Mouse (Mus musculus): ENCODE data around the gene Cadm1. TPM values are rescaled to one million over a fixed set of nuclear protein-coding genes. Genes with fewer than 3 reads are reported as not detected.

The Cadm1 gene
- polyA plus RNA-seq, 1 experiment from 2014 or later, result 20.9 TPM

DNA sequence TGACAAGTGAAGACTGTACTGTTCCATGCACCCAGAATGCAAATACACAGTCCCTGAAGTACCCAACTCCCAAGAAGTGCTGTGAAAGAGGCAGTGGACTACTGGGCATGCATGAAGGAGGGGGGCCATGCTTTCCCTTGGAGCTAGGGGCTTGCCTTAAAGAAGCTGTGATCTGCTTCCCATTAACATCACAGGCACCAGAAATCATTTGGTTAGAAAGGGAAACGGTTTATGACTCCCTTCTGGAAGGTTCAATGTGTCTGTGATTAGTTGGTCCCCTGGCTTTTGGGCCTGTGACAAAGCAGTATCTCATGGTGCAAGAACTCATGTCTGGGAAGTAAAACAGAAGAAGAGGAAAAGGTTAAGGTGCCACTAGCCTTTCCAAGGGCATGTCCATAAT lies 336.0 kb downstream of the Cadm1 start:
- no peaks in the 10 kb centered on the region for H3K4me1 ChIP-seq (replicated peaks; ENCODE audit: control insufficient read depth, insufficient read depth, low read length)
- H3K4me3 ChIP-seq (ENCODE audit: low read depth, low read length), result no peak overlapping the region
- no peaks in the 10 kb centered on the region for H3K9me3 ChIP-seq (ENCODE audit: control insufficient read depth)
- H3K4me2 ChIP-seq (replicated peaks; ENCODE audit: low read depth), result no peak overlapping the region
- no peaks in the 10 kb centered on the region for H3K36me3 ChIP-seq (ENCODE audit: control insufficient read depth, insufficient read depth)
- no peak for TF ChIP-seq CTCF (IDR thresholded peaks at IDR 0.05; ENCODE audit: low read depth)
- no peak for ATAC-seq
- no peak overlapping the region for H3K9ac ChIP-seq (ENCODE audit: low read depth, low read length)
- no peaks in the 10 kb centered on the region for H3K27me3 ChIP-seq (replicated peaks; ENCODE audit: control insufficient read depth, insufficient read depth, low read length)
- no peak overlapping the region for H3K27ac ChIP-seq (ENCODE audit: low read depth, low read length)
- 41% methylated on average over 1 of the region's 1 CpGs for WGBS

DNA sequence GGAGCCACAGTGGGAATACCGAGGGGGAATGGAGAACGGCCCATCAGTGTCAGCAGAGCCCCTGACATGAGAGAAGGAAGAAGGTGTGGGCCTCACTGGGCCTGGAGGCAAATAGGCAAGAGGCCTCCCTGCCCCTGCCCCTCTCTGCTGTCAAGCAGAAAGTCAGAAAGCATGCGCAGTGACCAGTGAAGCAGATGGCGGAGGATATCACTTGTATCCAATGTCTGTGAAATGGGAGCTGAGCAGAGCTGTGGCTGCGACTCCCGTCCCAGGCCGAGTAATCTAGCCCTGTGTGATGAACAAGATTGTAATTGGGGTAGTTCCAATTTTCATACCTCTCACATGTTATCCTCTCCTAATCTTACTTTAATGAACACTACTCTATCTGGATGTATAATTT lies 337.5 kb downstream of the Cadm1 start:
- Histone ChIP-seq H3K9ac (ENCODE audit: low read depth, low read length) (no peak overlapping the region), H3K36me3 (ENCODE audit: control insufficient read depth, insufficient read depth) (no peaks in the 10 kb centered on the region), H3K4me3 (ENCODE audit: low read depth, low read length) (no peak overlapping the region), H3K4me2 (replicated peaks; ENCODE audit: low read depth) (no peak overlapping the region), H3K27me3 (replicated peaks; ENCODE audit: control insufficient read depth, insufficient read depth, low read length) (no peaks in the 10 kb centered on the region), H3K9me3 (ENCODE audit: control insufficient read depth) (no peaks in the 10 kb centered on the region), H3K27ac (ENCODE audit: low read depth, low read length) (no peak overlapping the region), H3K4me1 (replicated peaks; ENCODE audit: control insufficient read depth, insufficient read depth, low read length) (no peaks in the 10 kb centered on the region)
- TF ChIP-seq CTCF (IDR thresholded peaks at IDR 0.05; ENCODE audit: low read depth), result no peak
- ATAC-seq, result no peak
- WGBS, result 94% methylated on average over 7 of the region's 7 CpGs

- no peaks in the 10 kb centered on the region for H3K27me3 ChIP-seq (replicated peaks; ENCODE audit: control insufficient read depth, insufficient read depth, low read length)
- no peaks in the 10 kb centered on the region for H3K9me3 ChIP-seq (ENCODE audit: control insufficient read depth)
- H3K27ac ChIP-seq (ENCODE audit: low read depth, low read length), result no peak overlapping the region
- H3K36me3 ChIP-seq (ENCODE audit: control insufficient read depth, insufficient read depth), result no peaks in the 10 kb centered on the region
- no peak overlapping the region for H3K4me2 ChIP-seq (replicated peaks; ENCODE audit: low read depth)
- no peaks in the 10 kb centered on the region for H3K4me1 ChIP-seq (replicated peaks; ENCODE audit: control insufficient read depth, insufficient read depth, low read length)
- no peak overlapping the region for H3K4me3 ChIP-seq (ENCODE audit: low read depth, low read length)
- TF ChIP-seq CTCF (IDR thresholded peaks at IDR 0.05; ENCODE audit: low read depth), result no peak
- no peak for ATAC-seq
- H3K9ac ChIP-seq (ENCODE audit: low read depth, low read length), result no peak overlapping the region
- WGBS, result 76% methylated on average over 5 of the region's 5 CpGs
Measured at GRCm38 (mm10) chr9:47869661-47870060, 339.7 kb downstream of the Cadm1 start.

DNA sequence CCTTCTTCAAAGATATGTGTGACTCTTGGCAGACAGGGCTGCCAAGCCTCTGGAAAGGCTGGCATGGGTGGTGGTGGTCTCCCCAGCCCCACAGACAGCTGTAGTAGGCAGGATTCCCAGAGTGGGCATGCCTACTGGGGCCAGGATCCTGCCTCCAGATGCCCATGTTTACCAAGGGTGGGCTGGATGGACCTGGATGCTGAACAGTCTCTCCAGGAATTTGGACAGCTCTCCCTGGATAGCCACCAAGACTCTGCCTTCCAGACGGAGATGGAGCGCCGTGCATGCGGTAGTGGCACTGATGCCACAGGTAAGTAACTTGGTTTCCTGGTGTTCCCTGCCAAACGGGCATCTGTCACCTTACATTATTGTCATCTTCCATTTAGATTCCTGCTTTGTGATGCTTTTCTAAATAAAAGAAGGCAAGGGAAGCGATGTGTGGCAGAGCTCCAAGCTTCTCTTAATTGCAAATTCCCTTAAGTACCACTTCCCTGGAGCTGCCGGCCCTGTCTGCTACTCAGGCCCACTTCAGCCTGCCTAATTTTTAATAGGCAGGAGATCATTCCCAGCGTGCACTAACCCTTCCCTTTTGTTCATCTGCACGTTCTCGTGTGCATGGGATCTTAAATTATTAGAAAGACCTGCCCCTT lies 346.7 kb downstream of the Cadm1 start:
- WGBS, result 72% methylated on average over 10 of the region's 10 CpGs
- Histone ChIP-seq H3K36me3 (ENCODE audit: control insufficient read depth, insufficient read depth) (no peaks in the 10 kb centered on the region), H3K27me3 (replicated peaks; ENCODE audit: control insufficient read depth, insufficient read depth, low read length) (no peaks in the 10 kb centered on the region), H3K4me1 (replicated peaks; ENCODE audit: control insufficient read depth, insufficient read depth, low read length) (no peaks in the 10 kb centered on the region), H3K27ac (ENCODE audit: low read depth, low read length) (no peak overlapping the region), H3K4me3 (ENCODE audit: low read depth, low read length) (no peak overlapping the region), H3K9ac (ENCODE audit: low read depth, low read length) (no peak overlapping the region), H3K4me2 (replicated peaks; ENCODE audit: low read depth) (no peak overlapping the region), H3K9me3 (ENCODE audit: control insufficient read depth) (no peaks in the 10 kb centered on the region)
- ATAC-seq, result no peak
- no peak for TF ChIP-seq CTCF (IDR thresholded peaks at IDR 0.05; ENCODE audit: low read depth)

DNA sequence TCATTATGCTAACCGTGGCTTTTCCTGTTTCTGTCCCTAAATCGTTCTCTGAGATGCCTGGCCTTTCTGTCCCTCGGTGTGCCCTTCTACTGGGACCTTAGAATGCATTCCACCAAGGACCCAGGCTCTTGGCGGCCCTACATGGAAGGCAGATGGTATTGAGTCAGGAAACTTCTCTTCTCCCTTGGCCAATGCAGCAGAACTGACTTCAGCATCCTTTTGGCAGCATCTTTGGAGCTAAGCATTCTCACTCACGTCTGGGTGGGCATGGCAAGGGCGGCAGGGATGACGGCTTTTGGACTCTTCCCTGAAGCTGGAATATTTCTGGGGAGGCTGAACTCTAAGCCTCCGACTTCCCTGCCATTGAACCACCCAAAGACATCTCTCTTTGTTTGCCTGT lies 350.2 kb downstream of the Cadm1 start:
- Histone ChIP-seq H3K9me3 (ENCODE audit: control insufficient read depth) (no peaks in the 10 kb centered on the region), H3K27me3 (replicated peaks; ENCODE audit: control insufficient read depth, insufficient read depth, low read length) (no peaks in the 10 kb centered on the region), H3K4me3 (ENCODE audit: low read depth, low read length) (no peak overlapping the region), H3K4me1 (replicated peaks; ENCODE audit: control insufficient read depth, insufficient read depth, low read length) (no peaks in the 10 kb centered on the region), H3K27ac (ENCODE audit: low read depth, low read length) (no peak overlapping the region), H3K9ac (ENCODE audit: low read depth, low read length) (no peak overlapping the region), H3K36me3 (ENCODE audit: control insufficient read depth, insufficient read depth) (no peaks in the 10 kb centered on the region), H3K4me2 (replicated peaks; ENCODE audit: low read depth) (no peak overlapping the region)
- TF ChIP-seq CTCF (IDR thresholded peaks at IDR 0.05; ENCODE audit: low read depth), result no peak
- ATAC-seq, result no peak
- 78% methylated on average over 8 of the region's 8 CpGs for WGBS

GRCm38 (mm10) chr9:47882372-47882771 lies 352.4 kb downstream of the Cadm1 start:
- no peaks in the 10 kb centered on the region for H3K27me3 ChIP-seq (replicated peaks; ENCODE audit: control insufficient read depth, insufficient read depth, low read length)
- no peak overlapping the region for H3K4me2 ChIP-seq (replicated peaks; ENCODE audit: low read depth)
- no peaks in the 10 kb centered on the region for H3K4me1 ChIP-seq (replicated peaks; ENCODE audit: control insufficient read depth, insufficient read depth, low read length)
- no peaks in the 10 kb centered on the region for H3K9me3 ChIP-seq (ENCODE audit: control insufficient read depth)
- no peak overlapping the region for H3K27ac ChIP-seq (ENCODE audit: low read depth, low read length)
- no peaks in the 10 kb centered on the region for H3K36me3 ChIP-seq (ENCODE audit: control insufficient read depth, insufficient read depth)
- ATAC-seq, result no peak
- 31% methylated on average over 11 of the region's 11 CpGs for WGBS
- no peak for TF ChIP-seq CTCF (IDR thresholded peaks at IDR 0.05; ENCODE audit: low read depth)
- H3K9ac ChIP-seq (ENCODE audit: low read depth, low read length), result no peak overlapping the region
- H3K4me3 ChIP-seq (ENCODE audit: low read depth, low read length), result no peak overlapping the region

DNA sequence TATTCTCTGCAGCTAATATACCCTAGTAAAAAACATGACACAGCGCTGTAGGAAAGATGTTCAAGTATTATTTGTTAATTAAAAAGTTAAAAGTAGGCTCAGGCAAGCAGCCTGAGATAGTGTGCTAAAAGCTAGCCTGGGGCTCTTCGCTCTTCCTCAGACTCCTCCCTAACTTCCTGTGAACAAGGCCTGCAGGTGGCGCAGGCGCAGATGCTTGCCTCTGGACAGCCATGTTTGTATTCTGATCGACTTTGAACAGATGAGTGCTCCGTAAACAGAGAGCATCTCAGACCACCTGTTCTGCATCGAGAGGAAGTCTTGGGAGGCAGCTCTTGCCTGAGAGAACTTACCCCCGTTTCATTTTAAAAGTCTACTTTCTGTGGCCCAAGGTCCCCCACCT lies 361.7 kb downstream of the Cadm1 start:
- H3K4me3 ChIP-seq (ENCODE audit: low read depth, low read length), result no peak overlapping the region
- no peaks in the 10 kb centered on the region for H3K4me1 ChIP-seq (replicated peaks; ENCODE audit: control insufficient read depth, insufficient read depth, low read length)
- H3K36me3 ChIP-seq (ENCODE audit: control insufficient read depth, insufficient read depth), result no peaks in the 10 kb centered on the region

More for the DNA sequence above, 361.7 kb downstream of the Cadm1 start:
- 71% methylated on average over 8 of the region's 8 CpGs for WGBS
- no peak overlapping the region for H3K9ac ChIP-seq (ENCODE audit: low read depth, low read length)
- ATAC-seq, result no peak
- H3K9me3 ChIP-seq (ENCODE audit: control insufficient read depth), result no peaks in the 10 kb centered on the region
- TF ChIP-seq CTCF (IDR thresholded peaks at IDR 0.05; ENCODE audit: low read depth), result no peak
- no peak overlapping the region for H3K27ac ChIP-seq (ENCODE audit: low read depth, low read length)
- no peaks in the 10 kb centered on the region for H3K27me3 ChIP-seq (replicated peaks; ENCODE audit: control insufficient read depth, insufficient read depth, low read length)
- no peak overlapping the region for H3K4me2 ChIP-seq (replicated peaks; ENCODE audit: low read depth)
